Mouse (Mus musculus) c-Kit-positive CD71-positive TER-119-negative erythroid progenitor cells, embryonic 14.5 days (primary cell): ENCODE measurements around the gene Lbx2.

Experiments used
- DNase-seq: peaks from one replicate; pipeline ENCODE4 v3.0.0-alpha.2; 2013; ENCODE audit warnings: low read depth

Lbx2 gene

GRCm38 (mm10) chr6:83111510-83112136 is 25.5 kb downstream of the Lbx2 start:
- no peak for DNase-seq

GRCm38 (mm10) chr6:83115011-83115671 is 29.0 kb downstream of the Lbx2 start, which contains the start of gene Mogs:
Gene Mogs (plus strand): TSS chr6:83115496.
- DNase-seq = peak; percentile 84

GRCm38 (mm10) chr6:83115682-83116372 is 29.7 kb downstream of the Lbx2 start:
- no peak for DNase-seq

- DNase-seq = no peak
Observed at GRCm38 (mm10) chr6:83116373-83117164, 30.4 kb downstream of the Lbx2 start.

GRCm38 (mm10) chr6:83117165-83117438 is 30.9 kb downstream of the Lbx2 start:
- DNase-seq = no peak

- DNase-seq = no peak
Observed at GRCm38 (mm10) chr6:83117616-83118015, 31.4 kb downstream of the Lbx2 start.

GRCm38 (mm10) chr6:83118369-83118768 is 32.2 kb downstream of the Lbx2 start:
- no peak for DNase-seq

GRCm38 (mm10) chr6:83118825-83119733 is 32.9 kb downstream of the Lbx2 start:
- no peak for DNase-seq

- no peak for DNase-seq
Observed at GRCm38 (mm10) chr6:83119734-83120051, 33.5 kb downstream of the Lbx2 start.

- peak; percentile 98 for DNase-seq
Observed at GRCm38 (mm10) chr6:83120930-83121862, 35.0 kb downstream of the Lbx2 start, which contains the start of gene Wbp1. Gene Wbp1 (minus strand): TSS chr6:83121559.

GRCm38 (mm10) chr6:83121863-83122710 is 35.9 kb downstream of the Lbx2 start:
- DNase-seq = no peak

- no peak for DNase-seq
Observed at GRCm38 (mm10) chr6:83122961-83123360, 36.8 kb downstream of the Lbx2 start.

- DNase-seq = peak; percentile 96
Observed at GRCm38 (mm10) chr6:83124851-83125312, 38.7 kb downstream of the Lbx2 start.

- DNase-seq = no peak
Observed at GRCm38 (mm10) chr6:83125331-83125730, 39.2 kb downstream of the Lbx2 start, which contains the start of gene Ino80b. Gene Ino80b (minus strand): TSS chr6:83125431.

GRCm38 (mm10) chr6:83127419-83127818 is 41.3 kb downstream of the Lbx2 start:
- no peak for DNase-seq

GRCm38 (mm10) chr6:83131469-83132034 is 45.4 kb downstream of the Lbx2 start:
- DNase-seq = no peak

GRCm38 (mm10) chr6:83132176-83132919 is 46.2 kb downstream of the Lbx2 start:
- no peak for DNase-seq

GRCm38 (mm10) chr6:83134226-83134625 is 48.1 kb downstream of the Lbx2 start:
- no peak for DNase-seq
